Mouse (Mus musculus) embryonic facial prominence, embryonic 14.5 days (tissue): Measurements from ENCODE around the gene Trim30d. TPM values are rescaled to one million over a fixed set of nuclear protein-coding genes. Genes with fewer than 3 reads are reported as not detected.
"Not testable (repeated sequence)": the region's sequence is repeated elsewhere in the genome, so short reads cannot be mapped to it uniquely, and the experiment has no call there.

ENCODE experiments used
- ATAC-seq: fragments of 200-750 bp; cut with Nextera tagmentation; 2 replicates; pipeline ENCODE4 v1.8.0; 2017; ENCODE audit warnings: low read depth, moderate number of reproducible peaks, moderate TSS enrichment
- DNase-seq: peaks from one replicate; pipeline ENCODE4 v3.0.0-alpha.2; 2015; ENCODE audit warnings: low spot score
- H3K27ac ChIP-seq: fragments of 300-500 bp; sonication (generic); replicated peaks from 2 replicates; pipeline ENCODE4 v1.5.1; 2014; ENCODE audit warnings: low read depth, mild to moderate bottlenecking, low read length, moderate library complexity
- H3K27me3 ChIP-seq: fragments of 300-500 bp; sonication (generic); replicated peaks from 2 replicates; pipeline ENCODE4 v1.6.1; 2014; ENCODE audit warnings: low read length; ENCODE audit not compliant: control insufficient read depth, insufficient read depth
- H3K36me3 ChIP-seq: fragments of 300-500 bp; sonication (generic); 2 replicates; pipeline ENCODE4 v1.6.1; 2014; ENCODE audit warnings: low read length, mixed read lengths; ENCODE audit not compliant: control insufficient read depth, insufficient read depth
- H3K4me1 ChIP-seq: fragments of 300-500 bp; sonication (generic); 2 replicates; pipeline ENCODE4 v1.6.1; 2014; ENCODE audit warnings: antibody characterized with exemption, low read length; ENCODE audit not compliant: control insufficient read depth, insufficient read depth
- H3K4me2 ChIP-seq: fragments of 300-500 bp; sonication (generic); 2 replicates; pipeline ENCODE4 v1.6.1; 2014; ENCODE audit warnings: low read depth, mild to moderate bottlenecking, low read length, moderate library complexity, mixed read lengths
- H3K4me3 ChIP-seq: fragments of 300-500 bp; sonication (generic); 2 replicates; pipeline ENCODE4 v1.5.1; 2014; ENCODE audit warnings: low read depth, mild to moderate bottlenecking, low read length
- H3K9ac ChIP-seq: fragments of 300-500 bp; sonication (generic); 2 replicates; pipeline ENCODE4 v1.6.1; 2014; ENCODE audit warnings: low read depth, mild to moderate bottlenecking, low read length, moderate library complexity, mixed read lengths
- H3K9me3 ChIP-seq: fragments of 300-500 bp; sonication (generic); 2 replicates; pipeline ENCODE4 v1.6.1; 2016; ENCODE audit warnings: low read length; ENCODE audit not compliant: control insufficient read depth
- WGBS: fragments of 180-500 bp; shearing (Covaris S2); extraction: QIAGEN DNeasy Blood & Tissue Kit; methylation state at CpG from one replicate; pipeline ENCODE4 v1.1.7; 2014; 5-methylcytosine and 5-hydroxymethylcytosine counted together
- polyA plus RNA-seq: library from polyadenylated mRNA; unstranded; fragments of >200 nt; fragmentation: Nextera tagmentation; extraction: Ambion mirVana; gene quantifications from 2 replicates; pipeline ENCODE4 v1.2.1, GENCODE M21; 2014

The Trim30d gene
- polyA plus RNA-seq = 0.87 and 1.4 TPM in 2 replicates

DNA sequence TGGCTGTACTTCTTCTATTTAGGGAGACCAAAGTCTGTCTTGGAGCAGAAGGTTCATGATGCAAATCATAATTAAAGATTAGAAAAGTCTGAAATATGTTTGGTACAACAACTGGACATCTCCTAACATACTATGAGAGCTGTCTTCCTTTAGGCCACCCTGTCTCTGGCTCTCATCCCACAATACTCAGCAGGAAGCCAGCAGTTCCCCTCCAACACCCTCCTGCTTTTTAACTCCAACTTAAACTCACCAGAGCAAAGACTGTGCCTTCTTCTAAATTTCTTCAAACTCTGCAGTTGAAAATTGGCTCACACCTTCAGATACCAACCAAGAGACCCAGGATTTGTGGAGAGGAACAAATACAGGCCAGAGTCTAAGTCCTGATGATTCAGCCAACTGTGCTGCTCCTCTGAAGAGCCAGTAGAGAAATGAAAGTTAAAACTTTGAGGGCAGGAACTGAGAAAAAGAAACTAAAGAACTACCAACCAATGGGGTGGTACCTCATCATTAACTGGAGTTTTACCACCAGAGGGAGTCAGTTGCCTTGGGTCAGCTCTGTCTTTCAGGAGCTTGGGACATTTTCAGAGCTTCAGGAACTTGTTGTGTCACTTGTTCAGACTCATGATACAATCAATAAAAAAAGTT is at the start of gene Trim30d:
Trim30d (minus strand) TSS at position 429 of the 645 bp plus-strand sequence.
- not testable (repeated sequence) for H3K36me3 ChIP-seq, H3K9ac ChIP-seq, H3K27ac ChIP-seq, H3K4me3 ChIP-seq, DNase-seq, H3K27me3 ChIP-seq, H3K9me3 ChIP-seq, ATAC-seq, H3K4me1 ChIP-seq, H3K4me2 ChIP-seq

DNA sequence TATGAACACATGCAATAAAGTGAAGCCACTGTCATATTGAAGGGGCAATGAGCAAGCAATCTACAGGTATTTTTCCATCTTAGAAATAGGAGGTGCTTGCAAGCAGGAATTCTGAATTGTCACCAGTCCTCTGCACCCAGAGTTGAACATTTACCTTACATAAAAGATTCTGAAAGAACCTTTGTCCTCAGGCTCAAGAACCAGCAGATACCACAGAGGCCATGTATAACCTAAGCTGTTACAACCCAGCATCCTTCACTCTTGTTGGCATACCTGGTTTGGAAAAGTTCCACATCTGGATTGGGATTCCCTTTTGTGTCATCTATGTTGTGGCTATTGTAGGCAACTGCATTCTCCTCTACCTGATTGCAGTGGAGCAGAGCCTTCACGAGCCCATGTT is 45.1 kb upstream of the Trim30d start:
- Histone ChIP-seq H3K27ac (no peak overlapping the region), H3K27me3 (no peaks in the 10 kb centered on the region), H3K9me3 (no peaks in the 10 kb centered on the region), H3K36me3 (no peaks in the 10 kb centered on the region), H3K4me3 (no peak overlapping the region), H3K4me2 (no peak overlapping the region), H3K9ac (no peak overlapping the region), H3K4me1 (no peaks in the 10 kb centered on the region)
- no peak for DNase-seq
- no peak for ATAC-seq
- WGBS = 76% methylated on average over 1 of the region's 1 CpGs

DNA sequence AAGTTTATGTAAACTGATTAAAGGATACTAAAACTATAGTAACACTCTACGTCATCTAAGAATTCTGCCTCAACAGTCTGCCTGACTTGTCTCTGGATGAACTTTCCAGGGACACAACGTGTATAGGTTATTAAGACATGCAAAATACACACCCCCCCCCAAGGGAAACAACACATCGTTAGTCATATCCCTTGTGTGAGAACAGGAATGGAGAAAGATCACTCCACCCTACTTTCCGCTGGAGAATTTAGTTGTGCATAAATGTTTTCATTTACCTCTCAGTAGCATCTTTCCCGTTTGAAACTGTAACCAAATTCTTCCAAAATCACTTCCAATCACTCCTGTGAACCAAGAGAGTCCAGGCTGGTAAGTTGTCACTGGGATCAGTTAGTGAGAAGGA is 42.2 kb upstream of the Trim30d start, which contains the start of gene Olfr651:
Olfr651 (plus strand) TSS at position 301 of the 400 bp plus-strand sequence.
- H3K27me3 ChIP-seq = no peaks in the 10 kb centered on the region
- no peak within 1 kb of the TSS for H3K27ac ChIP-seq
- no peak within 1 kb of the TSS for H3K9ac ChIP-seq
- WGBS = 71% methylated on average over 5 of the region's 5 CpGs
- no peaks in the 10 kb centered on the region for H3K9me3 ChIP-seq
- H3K4me3 ChIP-seq = no peak within 1 kb of the TSS
- H3K4me2 ChIP-seq = no peak within 1 kb of the TSS
- H3K36me3 ChIP-seq = no peaks in the 10 kb centered on the region
- DNase-seq (peak; percentile 2), ATAC-seq (no peak)
- no peaks in the 10 kb centered on the region for H3K4me1 ChIP-seq

DNA sequence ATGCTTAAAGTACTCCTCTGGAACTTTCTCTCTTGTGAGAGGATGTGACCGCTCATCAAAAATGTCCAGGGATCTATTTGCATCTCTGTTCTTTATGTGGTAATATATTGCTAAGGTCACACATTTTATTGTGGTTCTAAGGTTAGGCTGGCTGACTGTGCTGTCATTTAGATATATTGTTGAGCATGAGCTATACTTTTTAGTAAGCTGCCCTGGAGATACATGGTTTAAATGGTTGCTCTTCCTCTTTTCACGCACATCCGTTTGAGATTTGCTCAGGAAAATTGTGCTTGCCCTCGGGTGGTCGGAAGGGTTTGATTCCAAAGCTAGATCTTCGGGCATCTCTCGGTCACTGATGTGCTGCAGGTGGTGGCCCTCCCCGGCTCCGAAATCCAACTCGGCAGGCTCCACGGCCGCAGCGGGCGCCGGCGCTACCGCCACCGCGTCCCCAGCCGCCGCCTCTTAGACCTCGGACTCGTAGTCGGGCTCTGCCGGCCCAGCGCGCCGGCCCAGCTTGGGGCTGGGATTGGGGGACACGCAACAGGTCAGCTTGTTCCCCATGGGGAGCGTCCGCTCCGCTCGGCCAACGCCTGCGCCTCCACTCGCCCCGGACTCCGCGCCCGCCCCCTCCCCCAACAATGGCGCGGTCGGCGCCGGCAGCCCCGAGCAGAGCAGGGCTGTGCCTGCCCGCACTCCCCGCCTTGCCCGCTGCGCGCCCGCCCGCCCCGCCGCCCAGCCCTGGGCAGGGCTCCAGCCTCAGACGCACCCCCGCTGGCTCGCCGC is 5.9 kb downstream of the Trim30d start:
- ATAC-seq (peak; percentile 82), DNase-seq (peak; percentile 3)
- WGBS = 4% methylated on average over 27 of the region's 59 CpGs
- peak overlapping the region; percentile 61 for H3K9ac ChIP-seq
- H3K36me3 ChIP-seq = no peaks in the 10 kb centered on the region
- H3K9me3 ChIP-seq = no peaks in the 10 kb centered on the region
- peak overlapping the region; percentile 47 for H3K4me3 ChIP-seq
- no peak overlapping the region for H3K27ac ChIP-seq
- H3K27me3 ChIP-seq = no peaks in the 10 kb centered on the region
- H3K4me1 ChIP-seq = no peaks in the 10 kb centered on the region
- H3K4me2 ChIP-seq = peak overlapping the region; percentile 59

DNA sequence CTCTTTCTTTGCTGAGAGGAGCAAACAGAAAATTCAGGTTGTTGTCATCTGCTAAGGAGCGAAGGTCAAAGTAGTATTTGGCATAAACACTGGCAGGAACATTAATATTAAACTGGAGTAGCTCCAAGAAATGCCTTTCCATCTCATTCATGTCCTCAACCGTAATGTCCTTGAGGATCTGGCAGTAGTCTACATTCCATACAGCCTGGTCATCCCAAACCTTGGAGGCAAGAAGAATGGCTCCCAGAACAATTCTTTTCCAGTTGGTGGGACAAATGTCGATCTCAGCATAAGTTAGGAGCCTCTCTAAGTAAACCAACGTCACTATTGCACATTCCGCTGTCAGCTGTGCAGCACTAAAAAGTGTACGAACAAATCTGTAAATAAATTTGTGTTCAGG is 6.5 kb downstream of the Trim30d start:
- DNase-seq, H3K9ac ChIP-seq, H3K4me2 ChIP-seq, H3K27me3 ChIP-seq, H3K36me3 ChIP-seq, ATAC-seq, H3K27ac ChIP-seq, H3K4me1 ChIP-seq, H3K4me3 ChIP-seq, H3K9me3 ChIP-seq: not testable (repeated sequence)
- WGBS = 68% methylated on average over 6 of the region's 6 CpGs

DNA sequence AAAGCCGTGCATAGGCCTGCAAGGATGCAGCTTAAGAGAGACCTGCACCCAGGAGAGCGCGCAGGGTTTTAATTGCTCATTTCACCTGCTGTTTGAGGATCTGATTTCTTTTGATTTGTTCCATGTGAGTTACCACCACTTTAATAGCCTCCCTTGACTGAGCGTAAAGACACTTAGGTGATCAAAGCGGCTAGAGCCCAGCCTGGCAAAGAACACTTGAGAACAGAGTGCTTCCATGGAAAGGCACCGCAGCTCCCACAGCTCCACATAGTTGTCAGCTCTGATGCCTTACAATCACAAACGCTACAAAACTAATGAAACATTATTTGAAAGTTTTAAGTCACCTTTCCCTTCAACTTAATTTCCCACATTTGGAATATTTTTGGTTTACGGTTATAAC is 8.2 kb downstream of the Trim30d start:
- DNase-seq, ATAC-seq, H3K36me3 ChIP-seq, H3K27me3 ChIP-seq, H3K9ac ChIP-seq, H3K4me1 ChIP-seq, H3K4me2 ChIP-seq, H3K27ac ChIP-seq, H3K9me3 ChIP-seq, H3K4me3 ChIP-seq: not testable (repeated sequence)
- WGBS = 49% methylated on average over 6 of the region's 8 CpGs

DNA sequence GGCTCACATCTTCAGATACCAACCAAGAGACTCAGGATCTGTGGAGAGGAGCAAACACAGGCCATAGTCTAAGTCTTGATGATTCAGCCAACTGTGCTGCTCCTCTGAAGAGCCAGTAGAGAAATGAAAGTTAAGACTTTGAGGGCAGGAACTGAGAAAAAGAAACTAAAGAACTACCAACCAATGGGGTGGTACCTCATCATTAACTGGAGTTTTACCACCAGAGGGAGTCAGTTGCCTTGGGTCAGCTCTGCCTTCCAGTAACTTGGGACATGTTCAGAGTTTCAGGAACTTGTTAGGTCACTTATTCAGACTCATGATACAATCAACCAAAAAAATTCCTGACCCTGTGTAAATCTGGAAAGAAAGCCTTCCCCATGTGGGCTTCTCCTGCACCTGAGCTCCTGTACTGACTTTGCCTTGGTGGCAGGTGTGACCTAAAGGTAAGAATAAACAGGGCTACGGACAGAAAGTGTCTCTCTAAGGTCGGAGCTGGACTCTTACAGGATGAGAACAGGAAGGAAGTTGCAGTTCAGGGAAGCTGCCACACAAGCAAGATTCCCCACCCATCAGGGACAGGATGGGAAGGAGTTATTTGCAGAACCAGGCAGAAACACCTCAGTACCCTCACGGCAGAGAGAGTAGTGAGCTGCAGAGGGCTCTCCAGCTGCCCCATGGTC is 42.4 kb downstream of the Trim30d start, which contains the start of gene Trim30a:
Trim30a (minus strand) TSS at position 129 of the 680 bp plus-strand sequence.
- Histone ChIP-seq H3K27ac (no peak within 1 kb of the TSS), H3K9me3 (no peaks in the 10 kb centered on the region), H3K4me2 (no peak within 1 kb of the TSS), H3K9ac (no peak within 1 kb of the TSS), H3K4me1 (no peaks in the 10 kb centered on the region), H3K27me3 (no peaks in the 10 kb centered on the region), H3K36me3 (no peaks in the 10 kb centered on the region), H3K4me3 (no peak within 1 kb of the TSS)
- ATAC-seq (no peak), DNase-seq (no peak)
- 58% methylated on average over 3 of the region's 3 CpGs for WGBS

DNA sequence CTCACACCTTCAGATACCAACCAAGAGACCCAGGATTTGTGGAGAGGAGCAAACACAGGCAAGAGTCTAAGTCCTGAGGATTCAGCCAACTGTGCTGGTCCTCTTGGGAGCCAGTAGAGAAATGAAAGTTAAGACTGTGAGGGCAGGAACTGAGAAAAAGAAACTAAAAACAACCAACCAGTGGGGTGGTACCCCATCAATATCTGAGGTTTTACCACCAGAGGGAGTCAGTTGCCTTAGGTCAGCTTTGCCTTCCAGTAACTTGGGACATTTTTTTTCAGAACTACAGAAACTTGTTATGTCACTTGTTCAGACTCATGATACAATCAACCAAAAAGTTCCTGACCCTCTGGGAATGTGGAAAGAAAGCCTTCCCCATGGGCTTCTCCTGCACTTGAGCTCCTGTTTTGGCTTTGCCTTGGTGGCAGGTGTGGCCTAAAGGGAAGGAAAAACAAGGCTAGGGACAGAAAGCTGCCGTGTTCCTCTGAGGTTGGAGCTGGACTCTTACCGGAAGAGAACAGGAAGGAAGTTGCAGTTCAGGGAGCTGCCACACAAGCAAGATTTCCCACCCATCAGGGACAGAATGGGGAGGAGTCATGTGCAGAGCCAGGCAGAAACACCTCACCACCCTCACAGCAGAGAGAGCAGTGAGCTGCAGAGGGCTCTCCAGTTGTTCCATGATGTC is 61.5 kb downstream of the Trim30d start:
- H3K9ac ChIP-seq = no peak overlapping the region
- no peaks in the 10 kb centered on the region for H3K9me3 ChIP-seq
- no peaks in the 10 kb centered on the region for H3K27me3 ChIP-seq
- no peak overlapping the region for H3K4me3 ChIP-seq
- H3K4me1 ChIP-seq = no peaks in the 10 kb centered on the region
- WGBS = 44% methylated on average over 2 of the region's 2 CpGs
- H3K27ac ChIP-seq = no peak overlapping the region
- H3K36me3 ChIP-seq = no peaks in the 10 kb centered on the region
- no peak for ATAC-seq
- peak; percentile 14 for DNase-seq
- no peak overlapping the region for H3K4me2 ChIP-seq
